Comparison of ENCODE assay signal across 10 mouse cellular contexts in genomic region chr15:67355334-67355733, GRCm38 (mm10).
"Had no signal": no experiment of that assay in that cellular context is flagged by ENCODE, and none has a peak within 500 bp of the region (broad histone marks: within the 10 kb centered on the region; RNA-seq: fewer than 3 reads in every experiment).

No protein-coding gene starts in this region.

- ATAC-seq: midbrain, embryonic 16.5 days had no signal

- DNase-seq: lung, adult 18-20 months; lung, embryonic 14.5 days; lung, postnatal 10 days; lung, postnatal 4 days; midbrain, embryonic 14.5 days; right cerebral cortex, postnatal 14 days; thymus, adult 2 months; thymus, postnatal 25 days; thymus, postnatal 4 days had no signal
